Mouse (Mus musculus) spleen, adult 2 months (tissue): ENCODE results near the gene Ostf1.

Source experiments
- CTCF ChIP-seq: fragments of 200-500 bp; IDR thresholded peaks from 2 replicates; pipeline ENCODE4 v1.5.1; 2011; ENCODE audit warnings: mild to moderate bottlenecking, inconsistent platforms; ENCODE audit not compliant: insufficient read depth, insufficient read length, insufficient replicate concordance; ENCODE audit errors: extremely low read depth
- POLR2A ChIP-seq: fragments of 200-500 bp; IDR thresholded peaks from 2 replicates; pipeline ENCODE4 v1.6.1; 2011; ENCODE audit warnings: low read depth, low read length, inconsistent platforms

GRCm38 (mm10) chr19:18578216-18579011, 53.2 kb downstream of the Ostf1 start:
- TF ChIP-seq CTCF (no peak), POLR2A (no peak)
